Mouse (Mus musculus) mouse embryonic stem cell (cell line): ENCODE measurements around the gene Acbd4.

Experiments used
- in situ Hi-C, 2 experiments: fragments of 300-500 bp; cut with MboI; formaldehyde crosslinking; loops; 1 replicate in 1 of 2; 3 replicates in 1 of 2; pipeline ENCODE4 v1.14.3; 2019 to 2020; ENCODE audit warnings: low sequenced_read_pairs in 2 of 2, low pct_unique_long_range_greater_than_20kb in 1 of 2, mixed read lengths in 1 of 2; ENCODE audit not compliant: unreplicated experiment in 1 of 2

Gene Acbd4

DNA sequence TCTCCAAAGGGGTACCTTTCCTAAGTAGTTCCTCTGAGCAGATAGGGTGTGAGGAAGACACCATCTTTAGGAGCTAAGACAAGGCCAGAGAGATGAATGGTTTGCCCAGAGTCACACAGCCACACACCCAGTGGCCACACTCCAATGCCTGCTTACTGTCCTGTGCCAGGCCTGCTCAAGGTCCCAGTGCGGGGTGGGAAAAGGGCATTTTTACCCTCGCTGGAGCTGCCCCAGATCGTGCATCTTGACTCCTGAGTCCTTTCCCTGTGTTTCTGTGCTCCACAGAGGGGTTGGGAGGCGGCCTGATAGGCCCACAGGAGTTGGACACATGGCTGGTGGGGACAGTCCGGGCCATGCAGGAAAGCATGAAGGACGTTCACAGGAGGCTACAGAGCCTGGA is 4.3 kb downstream of the Acbd4 start:
- in situ Hi-C loops, result loop anchor here in 1 of 2 experiments (10.0 kb wide), 1 partner anchor 49 kb away; no protein-coding TSS in a partner anchor

DNA sequence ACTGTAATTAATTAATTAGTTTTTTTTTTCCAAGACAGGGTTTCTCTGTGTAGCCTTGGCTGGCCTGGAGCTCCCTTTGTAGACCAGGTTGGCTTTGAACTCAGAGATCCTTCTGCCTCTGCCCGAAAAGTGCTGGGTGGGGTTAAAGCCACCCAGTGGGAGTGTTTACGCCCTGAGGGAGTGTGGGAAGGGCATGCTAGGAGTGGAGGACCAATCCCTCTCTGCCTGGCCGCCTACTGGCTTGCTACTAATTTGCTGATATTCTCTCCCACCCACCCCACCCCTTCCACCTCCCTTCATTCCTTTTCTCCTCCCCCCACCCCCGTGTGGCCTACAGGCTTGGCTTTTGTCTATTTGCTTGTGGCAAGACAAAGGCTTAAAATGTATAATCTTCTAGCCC is 4.9 kb downstream of the Acbd4 start:
- in situ Hi-C loops, result loop anchor here in 1 of 2 experiments (10.0 kb wide), 1 partner anchor 48 kb away; no protein-coding TSS in a partner anchor

DNA sequence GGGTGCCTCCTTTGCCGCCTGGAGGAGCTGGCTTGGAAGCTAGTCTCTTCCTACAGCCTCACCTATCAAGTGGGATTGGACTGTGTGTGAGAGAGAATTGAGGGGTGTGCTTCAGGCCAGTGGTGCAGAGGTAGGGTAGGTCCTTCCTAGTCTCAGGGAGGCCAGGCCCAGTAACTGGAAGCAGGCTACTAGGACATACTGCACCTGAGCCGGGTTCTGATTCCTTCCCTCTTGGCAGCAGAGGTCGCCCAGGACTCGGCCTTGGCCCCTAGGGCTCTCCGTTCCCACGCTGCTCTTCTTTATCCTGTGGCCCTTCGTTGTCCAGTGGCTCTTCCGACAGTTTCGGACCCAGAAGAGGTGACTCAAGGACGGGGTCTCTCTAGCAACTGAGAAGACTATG is 9.8 kb downstream of the Acbd4 start:
- in situ Hi-C loops, result no loop called here

DNA sequence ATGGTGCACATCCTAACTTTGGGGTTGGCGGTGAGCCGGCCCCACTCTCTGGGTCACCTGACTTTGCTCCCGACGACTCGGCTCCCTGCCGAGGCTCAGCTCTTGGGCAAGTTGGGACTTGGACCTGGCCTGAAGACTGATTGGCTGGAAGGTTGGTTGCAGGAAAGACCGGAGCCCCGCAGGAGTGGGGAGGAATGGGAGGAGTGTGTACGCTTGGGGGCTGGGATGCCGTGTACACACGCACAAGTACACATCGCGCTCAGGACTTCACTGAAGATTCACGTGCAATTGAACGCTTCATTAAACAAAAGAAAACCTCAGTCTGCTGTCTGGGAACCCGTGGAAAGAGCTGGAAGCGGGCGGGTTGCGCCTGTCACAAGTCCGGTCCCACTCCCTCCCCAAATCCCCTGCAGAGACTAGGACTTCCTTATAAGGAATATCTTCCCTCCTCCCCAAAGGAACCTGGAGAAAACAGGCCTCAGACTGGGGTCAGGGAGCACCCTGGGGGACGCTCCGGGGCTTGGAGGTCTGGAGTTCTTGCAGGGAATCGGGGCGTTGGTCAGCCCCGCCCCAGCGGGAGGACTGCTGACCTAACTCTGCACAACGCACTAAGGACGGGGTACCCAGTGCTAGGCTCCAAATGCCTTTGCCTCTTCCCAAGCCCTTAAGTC is 10.5 kb downstream of the Acbd4 start:
- in situ Hi-C loops, result no loop called here

DNA sequence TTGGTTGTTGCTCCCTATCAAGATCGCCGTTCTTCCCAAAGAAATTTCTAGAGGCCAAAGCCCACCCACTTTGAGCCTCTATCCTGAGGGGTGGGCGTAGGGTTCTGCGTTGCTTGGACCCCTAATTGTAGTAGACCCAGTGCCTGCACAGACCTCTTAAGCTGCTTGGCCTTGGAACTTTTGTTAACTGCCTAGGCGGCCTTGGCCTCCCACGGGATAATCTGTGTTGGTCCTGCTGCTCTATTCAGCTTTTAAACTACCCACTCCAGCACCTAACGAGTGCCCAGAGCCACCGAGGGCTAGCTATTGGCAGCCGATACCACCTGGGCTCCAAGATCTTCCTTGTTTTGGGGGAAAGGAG is 11.1 kb downstream of the Acbd4 start:
- in situ Hi-C loops, result no loop called here

DNA sequence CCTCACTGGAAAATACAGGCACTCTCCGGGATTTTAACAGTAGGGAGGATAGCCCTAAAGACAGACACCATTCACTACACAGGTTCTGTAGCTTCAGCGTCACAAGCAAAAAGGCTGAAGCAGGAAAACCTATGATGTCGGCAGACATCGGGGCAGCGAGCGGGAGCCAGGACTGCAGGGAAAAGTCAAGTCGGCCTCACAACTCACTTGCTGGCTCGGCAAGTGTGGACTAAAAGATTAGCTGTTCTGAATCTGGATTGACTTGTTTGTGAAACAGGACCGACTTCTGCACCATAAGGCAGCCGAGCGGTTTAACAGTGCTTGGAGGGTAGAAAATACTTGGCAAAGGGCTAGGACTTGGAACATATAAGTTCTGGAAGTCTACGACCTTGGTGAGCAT is 11.5 kb downstream of the Acbd4 start:
- in situ Hi-C loops, result no loop called here

DNA sequence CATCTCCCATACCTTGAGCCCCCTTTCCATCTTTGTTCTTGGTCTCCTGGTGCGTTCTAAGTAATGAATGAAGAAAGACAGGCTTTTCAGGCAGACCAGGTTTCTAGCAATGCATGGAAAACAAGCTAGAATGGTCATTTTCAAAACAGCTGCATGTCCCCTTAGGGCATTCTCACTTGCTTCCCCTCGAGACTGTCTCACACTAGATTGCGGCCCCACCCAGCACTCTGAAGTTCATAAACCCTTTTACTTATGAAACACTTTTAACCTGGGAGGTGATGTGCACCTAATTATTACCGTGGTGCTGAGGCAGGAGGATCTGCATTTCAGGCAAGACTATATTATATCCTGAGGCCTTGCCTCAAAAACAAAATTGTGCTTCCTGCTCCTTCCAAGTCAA is 12.3 kb downstream of the Acbd4 start:
- in situ Hi-C loops, result no loop called here

DNA sequence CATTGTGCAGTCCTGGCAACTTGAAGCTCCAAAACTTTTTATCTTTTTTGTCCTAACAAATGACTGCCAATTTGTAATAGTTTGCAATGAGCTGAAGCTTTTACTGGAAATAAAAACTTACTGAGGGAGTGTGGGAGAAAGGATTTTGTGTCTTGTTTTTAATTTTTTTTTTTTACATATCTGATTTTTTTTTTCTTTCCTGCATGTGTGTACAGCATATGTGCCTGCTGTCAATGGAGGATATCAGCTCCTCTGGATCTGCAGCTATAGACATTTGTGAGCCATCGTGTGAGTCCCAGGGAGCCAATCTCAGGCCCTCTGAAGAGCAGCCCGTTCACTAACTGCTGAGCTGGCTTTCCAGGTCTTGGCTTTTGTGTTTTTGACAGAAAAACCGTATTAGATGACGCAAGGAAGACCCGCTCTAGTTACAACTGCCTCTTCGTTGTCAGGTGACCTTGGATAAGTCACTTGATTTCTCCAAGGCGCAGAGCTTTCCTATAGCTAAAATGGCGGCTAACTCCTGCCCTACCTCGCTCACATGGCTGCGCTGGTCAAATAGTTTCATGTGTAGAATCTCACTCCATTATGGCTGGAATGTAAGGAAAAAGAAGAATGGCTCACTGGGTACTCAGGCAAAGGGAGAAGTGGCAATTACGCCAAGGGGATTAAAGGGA is 12.9 kb downstream of the Acbd4 start:
- in situ Hi-C loops, result no loop called here

DNA sequence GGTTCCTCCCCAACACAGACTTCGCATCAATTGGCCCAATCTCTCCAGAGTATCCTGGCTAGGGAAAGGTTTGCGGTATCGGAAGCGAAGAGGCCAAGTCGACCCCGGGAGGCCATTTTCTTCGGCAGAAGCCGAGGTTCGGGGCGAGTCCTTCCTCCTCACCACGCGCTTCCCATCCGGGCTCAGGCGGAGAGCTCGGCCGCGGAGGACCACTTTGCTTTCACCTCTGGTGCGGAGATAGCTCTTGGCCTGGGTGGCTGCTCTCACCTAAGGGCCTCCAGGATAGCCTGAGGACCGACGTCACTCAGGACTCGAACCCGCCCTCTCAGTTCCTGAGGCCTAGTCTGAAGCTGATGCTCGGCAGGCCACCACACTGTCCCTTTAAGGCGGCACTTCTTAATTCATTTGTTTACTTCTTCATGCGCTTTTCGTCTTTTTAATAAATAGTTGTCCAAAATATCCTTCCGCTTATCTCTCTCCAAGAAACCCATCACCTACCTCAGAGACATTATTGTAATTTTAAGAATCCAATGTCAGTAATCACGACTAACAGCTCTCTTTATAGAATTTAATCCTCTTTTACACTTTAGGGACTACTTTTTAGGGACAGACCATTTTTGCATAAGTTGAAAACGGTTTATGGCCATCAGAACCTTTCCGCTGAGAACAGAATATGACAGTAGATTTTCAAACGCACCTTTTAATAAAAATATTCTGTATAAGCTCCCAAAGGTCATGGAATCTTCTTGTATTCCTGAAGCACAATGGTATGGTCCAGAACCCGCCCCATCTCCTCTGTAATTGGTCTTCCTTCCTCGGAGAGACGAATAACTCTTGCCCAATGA is 13.9 kb downstream of the Acbd4 start:
- in situ Hi-C loops, result no loop called here

DNA sequence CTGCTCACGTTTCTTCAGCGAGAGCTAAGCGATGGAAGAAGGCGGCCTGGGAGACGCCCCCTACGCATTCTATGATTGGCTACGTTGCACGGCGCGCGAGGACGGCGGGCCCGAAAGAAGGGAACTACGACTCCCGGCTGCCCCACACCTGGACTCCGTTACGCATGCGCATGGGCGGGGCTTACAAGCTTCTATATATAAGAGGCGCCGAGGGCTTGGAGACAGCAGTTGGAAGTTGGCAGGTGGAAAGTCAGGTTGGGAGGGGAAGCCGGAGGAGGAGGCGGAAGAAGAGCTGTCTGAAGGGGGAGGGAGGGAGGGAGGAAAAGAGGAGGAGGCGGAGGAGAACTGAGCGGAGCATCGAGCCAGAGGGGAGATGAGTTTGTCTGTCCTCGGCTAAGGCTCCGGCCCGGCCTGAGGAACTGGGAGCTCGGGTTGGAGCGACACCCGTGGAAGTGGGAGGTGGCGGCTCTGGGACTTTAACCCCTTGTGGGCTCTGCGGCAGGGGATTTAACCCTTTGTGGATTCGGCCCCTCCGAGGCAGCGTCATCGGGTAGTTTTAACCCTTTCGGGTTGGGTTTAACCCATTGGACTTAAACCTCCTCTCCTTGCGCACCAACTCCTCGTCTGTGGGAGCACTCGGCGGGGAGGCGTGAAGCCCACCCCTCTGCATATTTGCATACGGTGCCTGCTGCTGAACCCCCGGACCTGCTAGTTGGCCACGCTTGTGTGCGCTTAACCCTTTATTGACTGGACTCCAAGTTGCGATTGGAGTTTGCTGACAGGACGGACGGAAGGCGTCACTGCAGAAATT is 14.7 kb downstream of the Acbd4 start, which contains the start of gene Hexim1:
TSS of gene Hexim1 (plus strand) at position 224 of the 811 bp plus-strand sequence.
- in situ Hi-C loops, result no loop called here

DNA sequence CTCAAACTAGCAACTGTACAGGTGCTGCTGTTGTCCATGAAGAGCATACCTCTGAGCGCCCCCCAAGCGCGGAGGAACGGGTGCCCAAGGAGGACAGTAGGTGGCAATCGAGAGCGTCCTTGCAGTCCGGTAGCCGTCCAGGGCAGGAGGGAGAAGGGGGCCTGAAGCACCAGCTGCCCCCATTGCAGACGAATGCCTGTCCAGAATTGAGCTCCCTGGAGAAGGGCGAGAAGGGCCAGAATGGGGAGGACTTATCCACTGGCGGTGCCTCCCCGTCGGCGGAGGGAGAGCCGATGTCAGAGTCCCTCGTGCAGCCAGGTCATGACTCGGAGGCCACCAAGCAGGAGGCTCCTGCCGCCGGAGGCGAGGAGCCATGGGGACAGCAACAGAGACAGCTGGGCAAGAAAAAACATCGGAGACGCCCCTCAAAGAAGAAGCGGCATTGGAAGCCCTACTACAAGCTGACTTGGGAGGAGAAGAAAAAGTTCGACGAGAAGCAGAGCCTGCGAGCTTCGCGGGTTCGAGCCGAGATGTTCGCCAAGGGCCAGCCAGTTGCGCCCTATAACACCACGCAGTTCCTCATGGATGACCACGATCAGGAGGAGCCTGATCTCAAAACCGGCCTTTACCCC is 15.6 kb downstream of the Acbd4 start:
- in situ Hi-C loops, result no loop called here

DNA sequence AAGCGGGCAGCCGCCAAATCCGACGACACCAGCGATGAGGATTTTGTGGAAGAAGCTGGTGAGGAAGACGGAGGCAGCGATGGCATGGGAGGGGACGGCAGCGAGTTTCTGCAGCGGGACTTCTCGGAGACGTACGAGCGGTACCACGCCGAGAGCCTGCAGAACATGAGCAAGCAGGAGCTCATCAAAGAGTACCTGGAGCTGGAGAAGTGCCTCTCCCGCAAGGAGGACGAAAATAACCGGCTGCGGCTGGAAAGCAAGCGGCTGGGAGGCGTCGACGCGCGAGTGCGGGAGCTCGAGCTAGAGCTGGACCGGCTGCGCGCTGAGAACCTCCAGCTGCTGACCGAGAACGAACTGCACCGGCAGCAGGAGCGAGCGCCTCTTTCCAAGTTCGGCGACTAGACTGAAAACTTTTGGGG is 16.1 kb downstream of the Acbd4 start:
- in situ Hi-C loops, result no loop called here

DNA sequence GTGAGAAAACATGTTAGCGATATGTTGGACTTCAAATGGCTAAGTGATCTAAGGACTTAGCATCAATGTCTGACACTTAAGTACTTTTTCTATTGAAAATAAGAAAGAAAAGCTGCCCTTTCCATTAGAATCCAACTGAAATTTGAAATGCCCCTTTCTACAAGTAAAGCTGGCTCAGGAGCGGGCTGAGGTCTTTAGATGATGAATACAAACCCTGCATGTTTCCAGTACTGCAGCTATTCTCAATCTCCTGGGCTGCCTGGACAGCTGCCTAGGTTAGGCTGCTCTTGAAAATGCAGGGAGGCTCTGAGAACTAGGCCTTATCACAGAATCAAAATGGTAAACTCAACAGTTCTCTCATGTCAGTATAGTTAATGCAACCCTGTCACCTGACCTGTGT is 17.4 kb downstream of the Acbd4 start:
- in situ Hi-C loops, result no loop called here

DNA sequence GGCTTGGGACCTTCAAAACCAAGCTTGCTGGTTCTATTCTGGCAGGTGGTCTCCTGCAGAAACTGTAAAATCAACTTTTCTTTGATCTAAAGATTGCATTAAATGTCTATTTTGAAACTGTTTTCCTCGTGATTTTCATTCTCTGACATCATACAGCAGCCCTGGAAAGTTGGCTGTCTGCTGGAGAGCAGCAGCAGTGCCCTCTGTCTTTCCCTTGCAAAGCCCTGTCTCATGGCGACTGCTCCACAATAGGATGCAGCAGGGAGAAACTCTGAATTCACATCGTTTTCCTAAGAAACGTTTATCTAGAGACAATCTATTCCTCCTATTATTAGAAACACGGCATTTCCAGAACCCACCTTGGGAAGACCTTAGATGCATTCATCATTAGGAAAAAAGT is 18.1 kb downstream of the Acbd4 start:
- in situ Hi-C loops, result no loop called here

DNA sequence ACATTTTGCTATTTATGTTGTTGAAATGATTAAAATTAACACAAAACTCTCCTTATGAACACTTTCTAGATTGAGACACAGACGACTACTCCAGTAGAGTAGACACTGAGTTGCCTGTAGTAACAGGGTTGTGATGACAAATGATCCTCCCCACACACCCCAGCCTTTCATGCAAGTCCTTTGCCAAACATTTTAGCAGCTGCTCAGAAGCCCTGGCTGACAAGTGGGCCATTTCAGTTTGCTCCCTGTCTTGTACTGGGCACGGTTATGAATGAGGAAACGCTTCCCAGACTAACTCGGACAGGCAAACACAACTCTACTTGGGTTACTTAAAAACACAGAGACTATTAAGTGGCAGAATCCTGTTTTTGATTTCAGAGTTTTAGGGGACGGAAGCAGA is 18.8 kb downstream of the Acbd4 start:
- in situ Hi-C loops, result no loop called here

DNA sequence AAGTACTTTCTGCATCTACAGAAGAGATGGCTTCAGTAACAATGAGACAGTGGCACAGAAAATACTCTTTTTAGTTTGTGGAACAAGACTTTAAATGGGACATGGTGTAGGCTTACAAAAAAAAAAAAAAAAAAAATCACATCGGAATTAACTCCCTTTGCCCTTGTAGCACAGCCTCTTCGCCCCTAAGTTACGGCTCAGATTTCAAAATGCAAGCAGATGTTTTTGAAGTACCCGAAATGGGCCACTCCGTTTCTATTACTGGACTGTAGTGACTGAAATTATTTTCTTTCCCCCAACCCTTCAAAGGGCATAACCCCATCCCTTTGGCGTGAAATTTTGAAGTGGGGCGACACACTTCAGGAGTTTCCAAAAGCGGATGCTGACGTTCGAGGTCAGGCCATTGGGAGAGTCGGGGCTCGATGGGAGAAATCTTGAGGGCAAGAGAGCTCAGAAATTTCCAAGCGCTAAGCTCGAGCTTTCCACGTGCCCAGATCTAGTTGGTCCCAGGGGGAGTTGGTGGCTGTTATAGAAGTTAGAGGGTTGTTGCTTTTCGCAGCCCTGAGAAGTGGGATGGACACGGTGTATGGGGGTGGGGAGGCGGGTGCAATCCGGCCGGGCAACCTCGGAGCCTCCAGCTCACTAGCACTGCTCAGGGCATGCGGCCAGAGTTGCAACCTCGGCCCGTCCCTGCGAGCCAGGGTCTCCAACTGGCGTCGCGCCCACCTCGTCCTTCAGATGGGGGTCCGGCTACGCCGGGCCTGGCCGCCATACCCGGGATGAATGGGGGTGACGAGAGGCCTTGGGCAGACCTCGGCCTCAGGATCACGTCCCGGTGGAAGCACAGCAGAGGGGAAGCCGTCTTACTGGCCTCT is 30.5 kb downstream of the Acbd4 start, which contains the start of gene Hexim2:
TSS of gene Hexim2 (plus strand) at position 729 of the 875 bp plus-strand sequence.
- in situ Hi-C loops, result no loop called here
